Mouse (Mus musculus): Measurements from ENCODE around the gene Trpm1.
"Not testable (repeated sequence)": the region's sequence is repeated elsewhere in the genome, so short reads cannot be mapped to it uniquely, and the experiment has no call there.

The Trpm1 gene

GRCm38 (mm10) chr7:64153535-64153934 lies at the start of gene Trpm1:
Gene Trpm1 (plus strand): TSS chr7:64153835.
- no peak for DNase-seq (ENCODE audit: low spot score in 2 of 2)

- DNase-seq (ENCODE audit: low spot score in 2 of 2): no peak
These were observed 31.4 kb upstream of the Trpm1 start for GRCm38 (mm10) chr7:64122131-64122715.

GRCm38 (mm10) chr7:64123721-64124120 lies 29.9 kb upstream of the Trpm1 start:
- DNase-seq (ENCODE audit: low spot score in 2 of 2): no peak

- DNase-seq (ENCODE audit: low spot score in 2 of 2): not testable (repeated sequence)
These were observed 27.6 kb upstream of the Trpm1 start for GRCm38 (mm10) chr7:64125994-64126393.

- no peak for DNase-seq (ENCODE audit: low spot score in 2 of 2)
These were observed 13.8 kb upstream of the Trpm1 start for GRCm38 (mm10) chr7:64139866-64140265.

GRCm38 (mm10) chr7:64141301-64142032 lies 12.2 kb upstream of the Trpm1 start:
- DNase-seq (ENCODE audit: low spot score in 2 of 2): no peak

- no peak for DNase-seq (ENCODE audit: low spot score in 2 of 2)
These were observed 4.3 kb upstream of the Trpm1 start for GRCm38 (mm10) chr7:64149337-64149736.

- no peak for DNase-seq (ENCODE audit: low spot score in 2 of 2)
These were observed 3.9 kb upstream of the Trpm1 start for GRCm38 (mm10) chr7:64149747-64150146.

GRCm38 (mm10) chr7:64150436-64151080 lies 3.1 kb upstream of the Trpm1 start:
- DNase-seq (ENCODE audit: low spot score in 2 of 2): no peak

- no peak for DNase-seq (ENCODE audit: low spot score in 2 of 2)
These were observed 1.6 kb downstream of the Trpm1 start for GRCm38 (mm10) chr7:64155226-64155625.

GRCm38 (mm10) chr7:64155687-64156086 lies 2.1 kb downstream of the Trpm1 start:
- DNase-seq (ENCODE audit: low spot score in 2 of 2): peak in 1 of 2 experiments; percentile 48

- DNase-seq (ENCODE audit: low spot score in 2 of 2): no peak
These were observed 2.8 kb downstream of the Trpm1 start for GRCm38 (mm10) chr7:64156271-64156911.

- no peak for DNase-seq (ENCODE audit: low spot score in 2 of 2)
These were observed 3.5 kb downstream of the Trpm1 start for GRCm38 (mm10) chr7:64156918-64157690.

GRCm38 (mm10) chr7:64158281-64159055 lies 4.8 kb downstream of the Trpm1 start:
- no peak for DNase-seq (ENCODE audit: low spot score in 2 of 2)

- DNase-seq (ENCODE audit: low spot score in 2 of 2): no peak
These were observed 5.5 kb downstream of the Trpm1 start for GRCm38 (mm10) chr7:64159056-64159542.

- DNase-seq (ENCODE audit: low spot score in 2 of 2): no peak
These were observed 6.3 kb downstream of the Trpm1 start for GRCm38 (mm10) chr7:64159612-64160591.

- DNase-seq (ENCODE audit: low spot score in 2 of 2): no peak
These were observed 7.3 kb downstream of the Trpm1 start for GRCm38 (mm10) chr7:64160737-64161470.

GRCm38 (mm10) chr7:64161990-64162389 lies 8.4 kb downstream of the Trpm1 start:
- DNase-seq (ENCODE audit: low spot score in 2 of 2): no peak

- DNase-seq (ENCODE audit: low spot score in 2 of 2): no peak
These were observed 9.5 kb downstream of the Trpm1 start for GRCm38 (mm10) chr7:64163086-64163485.

Data from spleen, postnatal 10 days (tissue).